Mouse (Mus musculus) megakaryocyte, embryonic 14.5 days (primary cell): ENCODE measurements around the gene Olfr455.

Experiments used
- FLI1 ChIP-seq: IDR thresholded peaks from 2 replicates; pipeline ENCODE4 v1.6.1; 2012; ENCODE audit warnings: low read length, inconsistent platforms, mixed read lengths
- GATA1 ChIP-seq: IDR thresholded peaks from 3 replicates; pipeline ENCODE4 v1.6.1; 2012; ENCODE audit warnings: mixed read lengths, low read length, inconsistent platforms, borderline replicate concordance

DNA sequence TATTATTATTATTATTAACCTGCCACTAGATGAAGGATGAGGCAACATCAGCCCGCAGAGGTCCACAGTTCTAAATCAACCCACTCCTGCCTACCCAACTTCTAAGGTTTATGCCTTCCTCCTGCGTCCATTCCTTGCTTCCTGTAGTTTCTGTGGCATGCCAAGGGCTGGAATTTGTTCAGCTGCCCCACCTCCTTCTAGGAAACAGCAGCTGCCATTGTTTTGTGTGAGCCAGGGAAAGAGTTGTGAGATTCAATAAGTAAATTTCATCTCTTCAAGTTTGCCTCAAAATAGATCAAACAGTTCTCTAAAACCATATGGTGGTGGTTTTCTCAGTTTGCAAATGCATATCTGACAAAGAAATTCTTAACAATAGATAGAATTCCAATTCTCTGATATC lies 20.8 kb upstream of the Olfr455 start:
- TF ChIP-seq GATA1, result no peak
- no peak for TF ChIP-seq FLI1
